ENCODE assay signal across 10 mouse cellular contexts in the genomic region with DNA sequence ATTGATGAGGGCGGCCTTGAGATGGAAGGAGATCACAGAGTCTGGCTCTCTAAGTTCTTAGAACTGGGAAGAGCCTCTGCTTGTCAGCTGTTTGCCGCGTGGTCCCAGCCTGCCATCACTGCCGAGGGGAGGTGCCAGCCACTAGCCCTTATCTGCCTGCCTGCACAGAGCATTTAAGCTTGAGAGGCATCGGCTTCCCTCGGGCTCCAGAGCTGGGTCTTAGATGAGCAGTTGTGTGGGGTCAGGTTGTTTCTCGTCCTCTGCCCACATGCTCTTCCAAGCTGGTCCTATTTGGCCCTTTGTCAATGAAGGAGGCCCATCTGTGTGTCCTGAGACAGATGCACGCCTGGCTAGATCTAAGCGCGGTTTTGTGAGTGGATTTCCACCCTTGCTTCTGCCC. TPM values are rescaled to one million over a fixed set of nuclear protein-coding genes. Genes with fewer than 3 reads are reported as not detected.
A peak's percentile ranks its signal among the peaks of the same experiment; 100 is the strongest.
DNase-seq lines count a peak whose midpoint lies in the region; TF ChIP-seq lines count a peak whose summit lies in the region.
"Had no signal": no experiment of that assay in that cellular context is flagged by ENCODE, and none has a peak within 500 bp of the region (broad histone marks: within the 10 kb centered on the region; RNA-seq: fewer than 3 reads in every experiment).

No protein-coding gene starts in this region.

- no peaks in the 10 kb centered on the region for H3K4me1 ChIP-seq in kidney, adult 2 months (ENCODE audit: control insufficient read depth, insufficient read depth, low read length)
- H3K4me1 ChIP-seq: kidney, embryonic 15.5 days; limb, embryonic 12.5 days had no signal

- H3K27me3 ChIP-seq in kidney, adult 2 months (replicated peaks; ENCODE audit: control insufficient read depth, insufficient read depth, low read length) = no peaks in the 10 kb centered on the region
- H3K27me3 ChIP-seq: kidney, embryonic 15.5 days; limb, embryonic 12.5 days had no signal

- DNase-seq in gastrocnemius, adult 18-20 months (ENCODE audit: low spot score) = peak; percentile 51
- DNase-seq in gastrocnemius, postnatal 4 days (ENCODE audit: low spot score in 2 of 2) = no peak
- peak; percentile 11 for DNase-seq in adrenal gland, postnatal 25 days
- peak; percentile 43 for DNase-seq in brain, embryonic 14.5 days (ENCODE audit: low read depth)
- peak; percentile 21 for DNase-seq in gastrocnemius, postnatal 25 days
- DNase-seq in kidney, adult 2 months = no peak
- no peak for DNase-seq in ovary, postnatal 10 days (ENCODE audit: low spot score)
- DNase-seq: lung, embryonic 14.5 days had no signal

- no peak overlapping the region for H3K27ac ChIP-seq in kidney, adult 2 months (ENCODE audit: insufficient read depth, low read depth, low read length)
- H3K27ac ChIP-seq: kidney, embryonic 15.5 days; limb, embryonic 12.5 days had no signal

- H3K36me3 ChIP-seq in kidney, adult 2 months (ENCODE audit: control insufficient read depth, insufficient read depth, low read length) = no peaks in the 10 kb centered on the region
- H3K36me3 ChIP-seq: kidney, embryonic 15.5 days; limb, embryonic 12.5 days had no signal

- WGBS in kidney, adult 2 months = 75% methylated on average over 10 of the region's 10 CpGs

- TF ChIP-seq POLR2A in brain, embryonic 14.5 days (IDR thresholded peaks at IDR 0.05; ENCODE audit: borderline replicate concordance, extremely low read depth, insufficient read depth, insufficient read length, poor library complexity, severe bottlenecking) = no peak
- no peak for TF ChIP-seq POLR2A in kidney, adult 2 months (IDR thresholded peaks at IDR 0.05; ENCODE audit: low read depth, low read length)

- TF ChIP-seq CTCF in brain, embryonic 14.5 days (IDR thresholded peaks at IDR 0.05; ENCODE audit: borderline replicate concordance, extremely low read depth, insufficient read depth, insufficient read length) = no peak
- TF ChIP-seq CTCF in kidney, adult 2 months (conservative IDR thresholded peaks at IDR 0.05; ENCODE audit: insufficient read depth, insufficient read length, low read depth, low read length) = no peak

- H3K4me3 ChIP-seq in kidney, adult 2 months (ENCODE audit: insufficient read depth, low read depth, low read length) = no peak overlapping the region
- H3K4me3 ChIP-seq: kidney, embryonic 15.5 days; limb, embryonic 12.5 days had no signal

RNA-seq across cellular contexts. Expression of gene Mapre3, which starts 10.7 kb away (rescaled TPM):
- total RNA-seq in gastrocnemius, adult 18-20 months (2021) = 10 to 100 TPM; 90.8 to 91.0 TPM
- total RNA-seq in gastrocnemius, postnatal 4 days (2021) = 10 to 100 TPM; 60.9 to 65.0 TPM
- total RNA-seq in adrenal gland, postnatal 25 days (2021) = 51.8 and 62.9 TPM in 2 replicates
- 163 and 172 TPM in 2 replicates for polyA plus RNA-seq in brain, embryonic 14.5 days (2012; rRNA removed)
- total RNA-seq in gastrocnemius, postnatal 25 days (2021) = 10 to 100 TPM; 50.6 to 57.5 TPM
- 44.3 and 45.3 TPM in 2 replicates for polyA plus RNA-seq in kidney, adult 2 months (2012; rRNA removed)

RNA-seq across cellular contexts. Expression of gene Tmem214, which starts 42.6 kb away (rescaled TPM):
- total RNA-seq in gastrocnemius, adult 18-20 months (2021) = 10 to 100 TPM; 28.8 to 29.7 TPM
- total RNA-seq in gastrocnemius, postnatal 4 days (2021) = 10 to 100 TPM; 56.9 to 58.3 TPM
- 49.2 and 52.8 TPM in 2 replicates for total RNA-seq in adrenal gland, postnatal 25 days (2021)
- 82.3 and 88.6 TPM in 2 replicates for polyA plus RNA-seq in brain, embryonic 14.5 days (2012; rRNA removed)
- 10 to 100 TPM; 25.2 to 35.0 TPM for total RNA-seq in gastrocnemius, postnatal 25 days (2021)
- polyA plus RNA-seq in kidney, adult 2 months (2012; rRNA removed) = 81.3 and 92.5 TPM in 2 replicates

Comparison
In these comparisons a context has a peak if more than half of its experiments do, and no peak if none do; other contexts are left out.
1. DNase-seq: peak in gastrocnemius, adult 18-20 months (single experiment), adrenal gland, postnatal 25 days (single experiment), brain, embryonic 14.5 days (single experiment) and gastrocnemius, postnatal 25 days (single experiment); none in gastrocnemius, postnatal 4 days (0 of 2), kidney, adult 2 months (single experiment) and ovary, postnatal 10 days (single experiment).